Mouse (Mus musculus) heart, embryonic 14.5 days (tissue): ENCODE measurements around the gene Slc7a14. TPM values are rescaled to one million over a fixed set of nuclear protein-coding genes. Genes with fewer than 3 reads are reported as not detected.

Experiments
- ATAC-seq: fragments of 200-750 bp; cut with Nextera tagmentation; 2 replicates; pipeline ENCODE4 v1.8.0; 2017; ENCODE audit warnings: low read depth, moderate TSS enrichment; ENCODE audit not compliant: insufficient number of reproducible peaks, insufficient read depth, low FRiP score
- H3K27ac ChIP-seq, 2 experiments: fragments of 200-500 bp in 1 of 2; fragments of 300-500 bp in 1 of 2; sonication (generic) in 1 of 2; replicated peaks in 1 of 2; 2 replicates each; pipeline ENCODE4 v1.5.1; 2012 to 2014; ENCODE audit warnings: low read depth in 2 of 2, low read length in 2 of 2, control low read depth in 1 of 2, mild to moderate bottlenecking in 1 of 2, mixed read lengths in 1 of 2; ENCODE audit not compliant: control insufficient read depth in 1 of 2, insufficient read depth in 1 of 2
- H3K27me3 ChIP-seq: fragments of 300-500 bp; sonication (generic); 2 replicates; pipeline ENCODE4 v1.6.1; 2014; ENCODE audit warnings: mild to moderate bottlenecking, low read length, control low read depth; ENCODE audit not compliant: control insufficient read depth, insufficient read depth
- H3K36me3 ChIP-seq: fragments of 300-500 bp; sonication (generic); 2 replicates; pipeline ENCODE4 v1.6.1; 2014; ENCODE audit warnings: mild to moderate bottlenecking, control low read depth, low read length, mixed read lengths; ENCODE audit not compliant: control insufficient read depth, insufficient read depth
- H3K4me1 ChIP-seq, 2 experiments: fragments of 200-500 bp in 1 of 2; fragments of 300-500 bp in 1 of 2; sonication (generic) in 1 of 2; 2 replicates each; pipeline ENCODE4 v1.6.1; 2012 to 2014; ENCODE audit warnings: low read length in 2 of 2, control low read depth in 1 of 2, mixed read lengths in 1 of 2; ENCODE audit not compliant: control insufficient read depth in 2 of 2, insufficient read depth in 2 of 2
- H3K4me2 ChIP-seq: fragments of 300-500 bp; sonication (generic); 2 replicates; pipeline ENCODE4 v1.6.1; 2014; ENCODE audit warnings: mild to moderate bottlenecking, low read length
- H3K4me3 ChIP-seq, 2 experiments: fragments of 200-500 bp in 1 of 2; fragments of 300-500 bp in 1 of 2; sonication (generic) in 1 of 2; 2 replicates each; pipeline ENCODE4 v1.5.1; 2012 to 2014; ENCODE audit warnings: low read length in 2 of 2, mild to moderate bottlenecking in 2 of 2, control low read depth in 1 of 2, low read depth in 1 of 2, moderate library complexity in 1 of 2; ENCODE audit not compliant: control insufficient read depth in 1 of 2, insufficient read depth in 1 of 2
- H3K9ac ChIP-seq: fragments of 300-500 bp; sonication (generic); 2 replicates; pipeline ENCODE4 v1.6.1; 2014; ENCODE audit warnings: mild to moderate bottlenecking, low read length
- H3K9me3 ChIP-seq: fragments of 300-500 bp; sonication (generic); 2 replicates; pipeline ENCODE4 v1.6.1; 2016; ENCODE audit warnings: low read length, control low read depth; ENCODE audit not compliant: control insufficient read depth
- WGBS: fragments of 180-500 bp; shearing (Covaris S2); extraction: QIAGEN DNeasy Blood & Tissue Kit; methylation state at CpG from one replicate; pipeline ENCODE4 v1.1.7; 2014; 5-methylcytosine and 5-hydroxymethylcytosine counted together
- polyA plus RNA-seq: library from polyadenylated mRNA; unstranded; fragments of >200 nt; fragmentation: Nextera tagmentation; extraction: Ambion mirVana; gene quantifications from 2 replicates; pipeline ENCODE4 v1.2.1, GENCODE M21; 2014

Slc7a14 gene
- polyA plus RNA-seq, 1 experiment from 2014 or later: 0.66 TPM

DNA sequence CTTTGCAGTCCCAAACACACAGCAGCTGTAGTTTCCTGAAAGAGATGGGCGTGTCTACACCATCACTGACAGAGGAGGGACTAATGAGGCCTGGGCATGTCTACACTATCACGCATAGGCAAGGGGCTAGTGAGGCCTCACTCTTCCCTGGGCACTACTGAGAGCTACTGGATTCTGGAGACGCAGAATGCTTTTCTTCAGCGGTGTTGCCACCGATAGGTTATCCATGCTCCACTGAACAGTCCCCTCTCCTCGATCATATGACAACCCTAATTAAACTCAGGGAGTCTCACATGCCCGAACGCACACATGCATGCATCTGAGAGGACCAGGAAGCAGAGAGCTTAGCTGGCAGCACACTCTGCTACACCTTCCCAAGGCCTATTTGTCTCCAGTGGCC lies 69.3 kb downstream of the Slc7a14 start:
- Histone ChIP-seq H3K4me2 (no peak overlapping the region), H3K27me3 (no peaks in the 10 kb centered on the region), H3K4me3 (no peak overlapping the region), H3K9ac (no peak overlapping the region), H3K4me1 (0 out of 4 replicates have a peak, but pooled peaks cover 3% of the 10 kb centered on the region in 2 experiments), H3K9me3 (no peaks in the 10 kb centered on the region), H3K27ac (no peak overlapping the region), H3K36me3 (no peaks in the 10 kb centered on the region)
- ATAC-seq: no peak
- WGBS: 85% methylated on average over 8 of the region's 8 CpGs

DNA sequence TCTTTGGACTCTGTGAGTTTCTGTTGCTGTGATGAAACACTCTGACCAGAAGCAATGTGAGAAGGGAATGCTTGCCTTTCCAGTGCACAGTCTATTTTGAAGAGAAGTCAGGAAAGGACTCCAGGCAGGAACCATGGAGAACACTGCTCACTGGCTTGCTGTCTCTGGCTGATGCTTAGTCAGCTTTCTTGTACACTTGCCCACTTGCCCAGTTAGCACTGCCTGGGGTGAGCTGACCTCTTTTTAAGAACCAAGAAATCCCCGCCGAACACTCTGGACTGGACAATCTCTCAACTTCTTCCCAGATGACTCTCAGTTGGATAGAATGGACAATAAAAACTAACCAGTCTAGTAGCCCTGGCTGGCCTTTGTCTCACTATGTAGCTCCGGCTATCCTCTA lies 70.5 kb downstream of the Slc7a14 start:
- no peak for ATAC-seq
- no peaks in the 10 kb centered on the region for H3K27me3 ChIP-seq
- H3K27ac ChIP-seq: no peak overlapping the region
- no peak overlapping the region for H3K9ac ChIP-seq
- H3K9me3 ChIP-seq: no peaks in the 10 kb centered on the region
- no peak overlapping the region for H3K4me2 ChIP-seq
- 87% methylated on average over 3 of the region's 3 CpGs for WGBS
- no peaks in the 10 kb centered on the region for H3K4me1 ChIP-seq
- no peak overlapping the region for H3K4me3 ChIP-seq
- no peaks in the 10 kb centered on the region for H3K36me3 ChIP-seq

DNA sequence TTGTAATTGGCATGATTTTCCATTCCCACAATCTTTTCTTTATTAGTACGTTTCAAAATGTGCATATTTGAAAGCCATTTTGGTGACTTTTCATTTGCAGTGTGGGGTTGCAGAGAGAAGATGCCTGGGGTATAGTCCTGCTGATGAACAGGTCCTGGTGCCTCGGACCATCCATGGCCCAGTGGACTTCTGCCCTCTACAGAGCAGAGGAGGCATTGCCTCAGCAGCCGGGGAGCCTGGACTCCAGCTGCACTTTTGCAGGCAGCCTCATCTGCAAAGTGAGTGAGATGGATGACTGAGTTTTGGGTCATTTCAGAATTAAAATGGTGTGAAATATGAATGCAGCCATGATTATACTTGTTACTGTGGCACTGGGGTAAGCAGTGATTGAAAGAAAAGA lies 72.2 kb downstream of the Slc7a14 start:
- no peak for ATAC-seq
- H3K27ac ChIP-seq: no peak overlapping the region
- H3K4me1 ChIP-seq: no peaks in the 10 kb centered on the region
- H3K9ac ChIP-seq: no peak overlapping the region
- WGBS: 32% methylated on average over 3 of the region's 3 CpGs
- H3K9me3 ChIP-seq: no peaks in the 10 kb centered on the region
- no peak overlapping the region for H3K4me3 ChIP-seq
- no peaks in the 10 kb centered on the region for H3K27me3 ChIP-seq
- H3K36me3 ChIP-seq: no peaks in the 10 kb centered on the region
- no peak overlapping the region for H3K4me2 ChIP-seq

DNA sequence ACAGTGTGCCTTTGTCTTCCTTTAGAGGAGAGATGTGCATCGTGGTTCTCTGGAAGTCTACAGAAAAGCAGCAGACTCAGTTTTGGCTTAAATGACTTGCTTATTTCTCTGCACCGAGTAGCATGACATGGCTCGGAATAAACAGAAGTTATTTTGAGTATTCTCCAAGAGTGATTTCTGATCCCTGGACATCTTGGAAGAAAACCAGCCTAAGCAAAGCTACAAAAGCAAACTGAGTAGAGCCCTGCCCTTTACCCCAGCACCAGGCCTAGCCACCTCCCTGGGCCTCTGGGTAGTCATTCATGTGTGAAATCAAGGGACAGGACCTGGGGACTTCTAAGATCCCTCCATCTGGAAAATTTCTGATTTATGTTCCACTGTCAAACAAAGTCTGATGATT lies 74.0 kb downstream of the Slc7a14 start:
- ATAC-seq: no peak
- WGBS: 60% methylated on average over 3 of the region's 3 CpGs
- H3K27ac ChIP-seq: no peak overlapping the region

DNA sequence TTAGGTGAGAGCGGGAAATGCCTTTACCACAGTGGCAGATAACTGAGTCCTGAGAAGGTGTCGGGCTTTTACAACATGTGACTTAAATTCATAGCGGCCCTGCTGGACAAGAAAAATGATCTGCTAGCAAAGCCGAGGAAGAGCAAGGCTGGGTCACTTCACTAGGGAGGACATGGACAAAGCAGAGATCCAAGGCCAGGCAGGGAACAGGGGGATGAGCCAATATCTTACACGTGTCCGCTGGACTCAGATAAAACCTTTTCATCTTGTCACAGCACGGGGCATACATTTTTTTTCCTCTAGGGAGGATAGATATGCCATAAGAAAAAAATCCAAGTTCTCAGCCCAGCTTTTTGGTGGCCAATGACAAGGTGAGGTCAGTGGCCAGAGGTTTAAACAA lies 75.8 kb downstream of the Slc7a14 start:
- no peak for ATAC-seq
- Histone ChIP-seq H3K4me3 (no peak overlapping the region), H3K9me3 (no peaks in the 10 kb centered on the region), H3K4me1 (no peaks in the 10 kb centered on the region), H3K9ac (no peak overlapping the region), H3K36me3 (no peaks in the 10 kb centered on the region), H3K27me3 (no peaks in the 10 kb centered on the region), H3K4me2 (no peak overlapping the region), H3K27ac (no peak overlapping the region)
- WGBS: 71% methylated on average over 7 of the region's 7 CpGs

More for the DNA sequence above, 74.0 kb downstream of the Slc7a14 start:
- no peak overlapping the region for H3K4me2 ChIP-seq
- no peaks in the 10 kb centered on the region for H3K4me1 ChIP-seq
- no peaks in the 10 kb centered on the region for H3K36me3 ChIP-seq
- no peak overlapping the region for H3K4me3 ChIP-seq
- H3K9ac ChIP-seq: no peak overlapping the region
- no peaks in the 10 kb centered on the region for H3K9me3 ChIP-seq
- H3K27me3 ChIP-seq: no peaks in the 10 kb centered on the region

DNA sequence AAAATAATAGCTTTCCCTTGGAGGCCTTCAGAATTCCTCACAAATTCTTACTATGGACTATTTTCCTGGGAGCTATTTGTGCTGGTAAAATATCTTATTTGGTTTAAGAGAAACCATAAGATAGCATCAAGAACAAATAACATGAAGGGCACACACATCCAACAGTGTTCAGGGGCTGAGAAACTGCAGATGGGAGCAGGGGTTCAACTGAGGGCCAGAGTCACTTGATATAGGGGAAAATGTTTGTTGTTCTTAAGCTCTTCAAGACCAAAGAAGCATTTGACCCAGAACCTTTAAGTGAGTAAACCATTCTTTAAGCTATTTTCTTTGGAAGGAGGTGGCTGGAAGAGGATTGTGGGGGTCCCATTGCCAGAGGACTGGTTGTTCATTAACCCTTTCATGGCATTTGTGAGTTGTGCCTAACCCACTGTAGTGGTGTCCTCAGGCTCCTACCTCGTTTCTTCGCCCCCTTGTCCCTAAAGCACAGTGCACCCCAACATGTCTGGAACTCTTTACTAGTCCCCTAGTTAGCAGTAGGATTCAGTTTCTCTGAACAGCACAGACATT lies 76.3 kb downstream of the Slc7a14 start:
- WGBS: 86% methylated on average over 2 of the region's 2 CpGs
- H3K27me3 ChIP-seq: no peaks in the 10 kb centered on the region
- no peak for ATAC-seq
- no peaks in the 10 kb centered on the region for H3K4me1 ChIP-seq
- H3K4me2 ChIP-seq: no peak overlapping the region
- H3K36me3 ChIP-seq: no peaks in the 10 kb centered on the region
- H3K9me3 ChIP-seq: no peaks in the 10 kb centered on the region
- H3K27ac ChIP-seq: no peak overlapping the region
- H3K9ac ChIP-seq: no peak overlapping the region
- H3K4me3 ChIP-seq: no peak overlapping the region

DNA sequence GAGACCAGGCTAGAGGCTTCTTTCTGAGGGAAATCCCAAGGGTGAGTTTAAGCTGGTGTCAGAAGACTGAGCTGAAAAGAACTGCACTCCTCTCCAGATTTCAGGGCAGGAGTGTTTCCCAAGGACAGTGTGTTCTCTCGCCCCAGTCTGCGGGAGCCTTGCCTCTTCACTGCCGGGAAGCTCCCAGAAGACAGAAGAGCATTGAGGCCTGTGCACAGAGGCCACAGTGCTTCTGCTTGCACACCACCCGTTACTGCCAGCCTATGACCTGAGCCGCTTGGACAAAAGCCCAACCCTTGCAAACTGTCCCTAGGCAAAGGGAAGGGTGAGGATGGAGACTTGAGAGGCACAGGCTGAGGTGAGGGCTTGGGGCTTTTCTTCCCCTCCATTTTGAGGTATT lies 80.9 kb downstream of the Slc7a14 start:
- H3K4me2 ChIP-seq: no peak overlapping the region
- H3K27me3 ChIP-seq: no peaks in the 10 kb centered on the region
- H3K9me3 ChIP-seq: no peaks in the 10 kb centered on the region
- no peak overlapping the region for H3K4me3 ChIP-seq
- ATAC-seq: no peak
- no peak overlapping the region for H3K9ac ChIP-seq
- WGBS: 63% methylated on average over 5 of the region's 5 CpGs
- no peaks in the 10 kb centered on the region for H3K36me3 ChIP-seq
- H3K4me1 ChIP-seq: no peaks in the 10 kb centered on the region
- no peak overlapping the region for H3K27ac ChIP-seq

DNA sequence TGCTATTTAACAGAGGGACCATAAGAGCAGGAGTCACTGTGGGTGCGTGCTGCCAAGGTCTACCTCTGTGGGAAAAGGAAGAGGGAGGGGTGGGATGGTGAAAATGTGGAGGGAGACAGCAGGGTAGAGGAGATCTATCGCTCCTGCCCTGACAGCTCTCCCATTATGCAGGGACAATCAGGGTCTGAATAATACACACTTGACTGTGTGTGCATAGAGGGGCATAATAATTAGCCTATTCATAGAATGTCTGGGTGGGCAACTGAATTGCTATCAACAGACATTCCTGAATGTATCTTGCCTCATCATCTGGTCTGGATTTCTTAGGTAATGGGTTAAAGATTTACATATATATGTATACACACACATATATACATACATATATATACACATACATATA lies 81.7 kb downstream of the Slc7a14 start:
- H3K4me3 ChIP-seq: no peak overlapping the region
- no peaks in the 10 kb centered on the region for H3K4me1 ChIP-seq
- no peaks in the 10 kb centered on the region for H3K9me3 ChIP-seq
- no peak overlapping the region for H3K4me2 ChIP-seq
- no peak for ATAC-seq
- H3K36me3 ChIP-seq: no peaks in the 10 kb centered on the region
- H3K27me3 ChIP-seq: no peaks in the 10 kb centered on the region
- 76% methylated on average over 2 of the region's 2 CpGs for WGBS
- no peak overlapping the region for H3K27ac ChIP-seq
- no peak overlapping the region for H3K9ac ChIP-seq
